Mouse (Mus musculus) neural tube, embryonic 15.5 days (tissue): ENCODE measurements around the gene Bad. TPM values are rescaled to one million over a fixed set of nuclear protein-coding genes. Genes with fewer than 3 reads are reported as not detected.

Source experiments
- ATAC-seq: fragments of 200-750 bp; cut with Nextera tagmentation; 2 replicates; pipeline ENCODE4 v1.8.0; 2017; ENCODE audit warnings: mild to moderate bottlenecking, moderate TSS enrichment, moderate library complexity; ENCODE audit not compliant: low FRiP score
- H3K27ac ChIP-seq: fragments of 300-500 bp; sonication (generic); replicated peaks from 2 replicates; pipeline ENCODE4 v1.5.1; 2015; ENCODE audit warnings: mild to moderate bottlenecking, inconsistent platforms
- H3K27me3 ChIP-seq: fragments of 300-500 bp; sonication (generic); replicated peaks from 2 replicates; pipeline ENCODE4 v1.6.1; 2015; ENCODE audit warnings: inconsistent platforms
- H3K36me3 ChIP-seq: fragments of 300-500 bp; sonication (generic); 2 replicates; pipeline ENCODE4 v1.6.1; 2015; ENCODE audit warnings: inconsistent platforms
- H3K4me1 ChIP-seq: fragments of 300-500 bp; sonication (generic); 2 replicates; pipeline ENCODE4 v1.6.1; 2015; ENCODE audit warnings: inconsistent platforms
- H3K4me2 ChIP-seq: fragments of 300-500 bp; sonication (generic); 2 replicates; pipeline ENCODE4 v1.6.1; 2015; ENCODE audit warnings: inconsistent platforms, mild to moderate bottlenecking, moderate library complexity
- H3K4me3 ChIP-seq: fragments of 300-500 bp; sonication (generic); replicated peaks from 2 replicates; pipeline ENCODE4 v1.5.1; 2015; ENCODE audit warnings: mild to moderate bottlenecking, inconsistent platforms
- H3K9ac ChIP-seq: fragments of 300-500 bp; sonication (generic); replicated peaks from 2 replicates; pipeline ENCODE4 v1.6.1; 2015; ENCODE audit warnings: mild to moderate bottlenecking, inconsistent platforms
- H3K9me3 ChIP-seq: fragments of 300-500 bp; sonication (generic); replicated peaks from 2 replicates; pipeline ENCODE4 v1.6.1; 2016; ENCODE audit warnings: inconsistent platforms
- WGBS: fragments of 180-500 bp; shearing (Covaris S2); methylation state at CpG from one replicate; pipeline ENCODE4 v1.1.7; 2015; ENCODE audit warnings: mixed read lengths; 5-methylcytosine and 5-hydroxymethylcytosine counted together
- polyA plus RNA-seq: library from polyadenylated mRNA; unstranded; fragments of >200 nt; fragmentation: Nextera tagmentation; extraction: Ambion mirVana; gene quantifications from 2 replicates; pipeline ENCODE4 v1.2.1, GENCODE M21; 2015

The Bad gene
- polyA plus RNA-seq, 1 experiment from 2014 or later, result 90.9 TPM

GRCm38 (mm10) chr19:6972247-6972917 is 30.7 kb downstream of the Bad start:
- H3K4me1 ChIP-seq, result peaks cover 52% of the 10 kb centered on the region
- H3K27ac ChIP-seq, result no peak overlapping the region
- H3K36me3 ChIP-seq, result peaks cover 2% of the 10 kb centered on the region
- 85% methylated on average over 13 of the region's 13 CpGs for WGBS
- ATAC-seq, result no peak
- no peak overlapping the region for H3K4me2 ChIP-seq
- H3K27me3 ChIP-seq, result peaks cover 12% of the 10 kb centered on the region
- H3K9ac ChIP-seq, result no peak overlapping the region
- no peak overlapping the region for H3K4me3 ChIP-seq
- no peaks in the 10 kb centered on the region for H3K9me3 ChIP-seq

DNA sequence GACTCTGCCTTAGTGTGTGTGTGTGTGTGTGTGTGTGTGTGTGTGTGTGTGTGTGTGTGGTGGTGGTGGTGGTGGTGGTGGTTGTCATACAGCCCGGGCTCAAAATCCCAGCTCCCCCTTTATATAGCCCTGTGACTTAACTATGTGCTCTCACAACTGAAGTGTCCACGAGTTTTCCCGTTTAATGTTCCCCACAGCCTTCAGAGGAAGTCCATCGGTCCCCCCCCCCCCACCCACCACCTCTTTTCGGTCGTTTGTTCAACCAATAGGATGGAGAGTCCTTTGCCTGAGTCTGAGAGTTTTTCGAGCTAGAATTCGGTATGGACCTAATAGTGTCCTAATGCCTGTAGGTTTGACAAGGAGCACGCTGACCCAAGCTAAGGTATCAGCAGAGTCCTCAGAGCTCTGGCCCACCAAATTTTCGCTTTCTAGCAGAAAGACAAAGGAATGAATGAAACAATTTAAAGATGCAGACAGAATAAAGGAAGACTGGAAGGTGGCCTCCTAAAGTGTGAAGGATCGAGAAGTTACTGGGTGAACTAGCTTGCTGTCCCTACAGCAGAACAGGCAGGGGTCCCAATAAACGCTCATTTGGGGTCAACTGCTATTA is 32.0 kb downstream of the Bad start:
- peak overlapping the region; percentile 59 for H3K4me3 ChIP-seq
- peak overlapping the region; percentile 93 for H3K27ac ChIP-seq
- 37% methylated on average over 12 of the region's 12 CpGs for WGBS
- peak overlapping the region; percentile 82 for H3K4me2 ChIP-seq
- H3K9ac ChIP-seq, result peak overlapping the region; percentile 74
- H3K27me3 ChIP-seq, result peaks cover 6% of the 10 kb centered on the region
- no peak for ATAC-seq
- peaks cover 14% of the 10 kb centered on the region for H3K36me3 ChIP-seq
- H3K4me1 ChIP-seq, result peaks cover 59% of the 10 kb centered on the region
- no peaks in the 10 kb centered on the region for H3K9me3 ChIP-seq

DNA sequence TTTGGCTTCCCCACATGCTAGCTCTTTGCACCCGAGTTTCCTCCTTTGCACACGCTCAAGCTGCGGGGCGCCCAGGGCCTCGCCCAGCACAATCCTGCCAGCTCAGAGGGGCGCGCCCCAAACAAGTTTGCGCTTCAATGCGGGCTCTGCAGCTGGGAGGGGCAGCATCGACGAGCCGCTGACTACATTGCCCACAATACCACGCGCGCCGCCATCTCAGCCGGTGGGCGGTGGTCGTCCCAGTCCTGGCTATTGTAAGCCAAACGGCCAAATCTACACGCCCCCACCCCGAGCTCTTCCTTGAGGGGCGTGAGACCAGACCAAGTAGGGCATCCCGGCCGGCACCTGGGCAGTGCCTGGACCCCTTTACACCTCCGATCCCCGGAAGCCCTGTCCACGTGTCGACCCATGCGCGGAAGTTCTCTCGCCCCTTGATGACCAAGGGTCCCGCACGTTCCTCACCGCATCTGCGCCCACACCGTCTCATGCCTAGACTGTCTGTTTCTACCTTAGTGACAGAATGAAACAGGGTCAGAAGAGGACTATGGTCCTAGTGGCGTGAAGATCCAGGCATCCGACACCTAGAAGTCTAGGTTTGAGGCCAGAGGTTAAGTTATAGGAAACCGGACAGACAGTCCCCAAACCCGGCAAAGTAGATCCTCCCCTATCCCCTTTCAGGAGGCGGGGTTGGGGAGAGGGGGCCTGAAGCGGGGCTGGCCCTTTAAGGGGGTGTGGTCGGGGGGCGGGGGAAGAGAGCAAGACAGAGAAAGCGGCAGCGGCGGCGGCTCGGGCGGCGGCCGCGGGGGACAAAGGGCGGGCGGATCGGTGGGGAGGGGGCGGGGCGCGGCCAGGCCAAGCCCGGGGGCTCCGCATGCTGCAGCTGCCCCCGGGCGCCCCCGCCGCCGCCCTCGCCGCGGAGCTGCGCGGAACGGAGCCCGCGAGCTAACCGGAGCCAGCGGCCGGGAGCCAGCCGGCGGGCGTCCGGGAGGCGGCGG is 32.8 kb downstream of the Bad start, which contains the start of gene Ppp1r14b:
TSS of gene Ppp1r14b (plus strand) at position 758 of the 995 bp plus-strand sequence.
- no peaks in the 10 kb centered on the region for H3K9me3 ChIP-seq
- H3K27ac ChIP-seq, result peak within 1 kb of the TSS; percentile 93
- H3K4me3 ChIP-seq, result peak within 1 kb of the TSS; percentile 59
- peak within 1 kb of the TSS; percentile 82 for H3K4me2 ChIP-seq
- H3K4me1 ChIP-seq, result peaks cover 59% of the 10 kb centered on the region
- peaks cover 14% of the 10 kb centered on the region for H3K36me3 ChIP-seq
- peak; percentile 76 for ATAC-seq
- H3K27me3 ChIP-seq, result peaks cover 6% of the 10 kb centered on the region
- WGBS, result under 1% methylated on average over 72 of the region's 84 CpGs
- peak within 1 kb of the TSS; percentile 74 for H3K9ac ChIP-seq

- no peak for ATAC-seq
- H3K9me3 ChIP-seq, result no peaks in the 10 kb centered on the region
- H3K27me3 ChIP-seq, result 0 out of 2 replicates have a peak, but pooled peaks cover 2% of the 10 kb centered on the region
- WGBS, result 0% methylated on average over 16 of the region's 16 CpGs
- peak within 1 kb of the TSS; percentile 59 for H3K4me3 ChIP-seq
- peak within 1 kb of the TSS; percentile 82 for H3K4me2 ChIP-seq
- H3K27ac ChIP-seq, result peak within 1 kb of the TSS; percentile 93
- H3K9ac ChIP-seq, result peak within 1 kb of the TSS; percentile 74
- peaks cover 14% of the 10 kb centered on the region for H3K36me3 ChIP-seq
- peaks cover 52% of the 10 kb centered on the region for H3K4me1 ChIP-seq
These were observed 34.2 kb downstream of the Bad start, which contains the start of gene Plcb3 for GRCm38 (mm10) chr19:6975537-6976521. Gene Plcb3 (minus strand): TSS chr19:6976470.

GRCm38 (mm10) chr19:6977759-6978638 is 36.3 kb downstream of the Bad start:
- ATAC-seq, result no peak
- Histone ChIP-seq H3K9ac (peak overlapping the region; percentile 49; the same call in 1 of the 2 replicates), H3K9me3 (no peaks in the 10 kb centered on the region), H3K36me3 (peaks cover 24% of the 10 kb centered on the region), H3K4me2 (peak overlapping the region; percentile 82), H3K27ac (peak overlapping the region; percentile 99), H3K4me1 (peaks cover 59% of the 10 kb centered on the region), H3K27me3 (no peaks in the 10 kb centered on the region), H3K4me3 (peak overlapping the region; percentile 71)
- 82% methylated on average over 13 of the region's 13 CpGs for WGBS

- WGBS, result 49% methylated on average over 3 of the region's 3 CpGs
These were observed 36.9 kb downstream of the Bad start for GRCm38 (mm10) chr19:6978639-6978974.

GRCm38 (mm10) chr19:6979001-6979479 is 37.4 kb downstream of the Bad start:
- no peaks in the 10 kb centered on the region for H3K27me3 ChIP-seq
- peak overlapping the region; percentile 99 for H3K27ac ChIP-seq
- ATAC-seq, result no peak
- no peaks in the 10 kb centered on the region for H3K9me3 ChIP-seq
- peaks cover 55% of the 10 kb centered on the region for H3K4me1 ChIP-seq
- 9% methylated on average over 11 of the region's 11 CpGs for WGBS
- H3K4me2 ChIP-seq, result peak overlapping the region; percentile 82
- H3K9ac ChIP-seq, result peak overlapping the region; percentile 49
- peak overlapping the region; percentile 71 for H3K4me3 ChIP-seq
- peaks cover 29% of the 10 kb centered on the region for H3K36me3 ChIP-seq

More at GRCm38 (mm10) chr19:6978639-6978974, 36.9 kb downstream of the Bad start:
- Histone ChIP-seq H3K36me3 (peaks cover 25% of the 10 kb centered on the region), H3K9ac (peak overlapping the region; percentile 49; the same call in 1 of the 2 replicates), H3K9me3 (no peaks in the 10 kb centered on the region), H3K27ac (peak overlapping the region; percentile 99), H3K4me3 (peak overlapping the region; percentile 71), H3K4me1 (peaks cover 59% of the 10 kb centered on the region), H3K4me2 (peak overlapping the region; percentile 82), H3K27me3 (no peaks in the 10 kb centered on the region)
- no peak for ATAC-seq

GRCm38 (mm10) chr19:6979486-6980380 is 38.1 kb downstream of the Bad start:
- H3K9me3 ChIP-seq, result no peaks in the 10 kb centered on the region
- no peaks in the 10 kb centered on the region for H3K27me3 ChIP-seq
- peak overlapping the region; percentile 71 for H3K4me3 ChIP-seq
- H3K4me2 ChIP-seq, result peak overlapping the region; percentile 82
- peak overlapping the region; percentile 74 for H3K9ac ChIP-seq
- under 1% methylated on average over 58 of the region's 59 CpGs for WGBS
- peaks cover 30% of the 10 kb centered on the region for H3K36me3 ChIP-seq
- peaks cover 53% of the 10 kb centered on the region for H3K4me1 ChIP-seq
- ATAC-seq, result peak; percentile 90
- H3K27ac ChIP-seq, result peak overlapping the region; percentile 99
